Mouse (Mus musculus) layer of hippocampus, adult 9-10 months (tissue): Measurements from ENCODE around the gene Pcgf1.

Experiments used
- DNase-seq: peaks from one replicate; pipeline ENCODE4 v3.0.0; 2022; ENCODE audit warnings: low spot score

Pcgf1 gene

DNA sequence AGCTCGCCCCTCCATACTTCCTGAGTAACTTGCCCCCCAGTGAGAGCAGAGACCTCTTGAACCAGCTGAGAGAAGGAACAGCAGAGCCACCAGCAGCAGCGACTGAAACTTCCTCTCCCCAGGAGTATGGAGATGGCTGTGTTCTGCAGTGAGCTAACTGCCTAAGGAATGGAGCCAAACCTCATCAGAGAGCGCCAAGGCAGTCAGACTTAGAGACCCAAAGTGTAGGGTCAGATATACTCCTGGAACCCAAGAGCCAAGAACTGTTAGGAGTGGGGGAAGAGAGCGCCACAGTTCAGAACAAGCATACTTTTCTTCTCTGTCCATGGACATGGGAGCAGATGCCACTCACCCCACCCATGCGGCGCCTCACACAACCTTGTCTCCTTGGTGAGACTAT lies 11.2 kb upstream of the Pcgf1 start:
- DNase-seq = no peak

GRCm38 (mm10) chr6:83068221-83068620 lies 9.4 kb upstream of the Pcgf1 start:
- DNase-seq = no peak

- no peak for DNase-seq
Observed at GRCm38 (mm10) chr6:83068706-83069487, 8.8 kb upstream of the Pcgf1 start.

- no peak for DNase-seq
Observed at GRCm38 (mm10) chr6:83069488-83070246, 8.0 kb upstream of the Pcgf1 start.

DNA sequence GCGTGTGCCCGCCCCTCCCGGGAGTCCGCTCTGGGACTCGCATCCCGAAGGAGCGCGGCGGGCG lies 7.6 kb upstream of the Pcgf1 start, which contains the start of gene Tlx2:
TSS of gene Tlx2 (minus strand) at position 47 of the 64 bp plus-strand sequence.
- no peak for DNase-seq

GRCm38 (mm10) chr6:83070311-83071219 lies 7.1 kb upstream of the Pcgf1 start:
- DNase-seq = no peak

GRCm38 (mm10) chr6:83071220-83071619 lies 6.4 kb upstream of the Pcgf1 start:
- DNase-seq = no peak

- no peak for DNase-seq
Observed at GRCm38 (mm10) chr6:83074979-83075378, 2.7 kb upstream of the Pcgf1 start.

GRCm38 (mm10) chr6:83078324-83078858 lies 722 bp downstream of the Pcgf1 start:
- peak; percentile 99 for DNase-seq

GRCm38 (mm10) chr6:83080210-83080609 lies 2.5 kb downstream of the Pcgf1 start:
- no peak for DNase-seq

GRCm38 (mm10) chr6:83083497-83083896 lies 5.8 kb downstream of the Pcgf1 start:
- DNase-seq = no peak

DNA sequence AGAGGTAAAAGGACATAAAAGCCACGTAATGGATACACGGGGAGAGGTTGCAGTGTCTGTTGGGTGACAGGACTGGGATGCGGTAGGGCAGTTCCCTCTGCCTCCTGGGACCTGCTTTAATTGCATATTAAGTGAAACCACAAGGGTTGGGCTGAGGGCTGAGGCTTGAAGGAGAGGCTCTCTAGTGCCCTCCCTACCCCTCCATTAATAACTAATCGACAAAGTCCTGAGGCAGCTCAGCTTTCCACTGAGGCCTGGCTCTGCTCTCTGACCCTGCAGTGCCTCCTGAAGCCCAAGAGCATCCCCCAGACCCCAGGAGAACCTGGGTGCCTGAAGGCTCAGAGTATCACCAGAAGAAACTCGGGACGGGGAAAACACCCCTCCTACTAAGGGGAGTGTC lies 6.8 kb downstream of the Pcgf1 start:
- no peak for DNase-seq

- no peak for DNase-seq
Observed at GRCm38 (mm10) chr6:83086121-83087035, 8.7 kb downstream of the Pcgf1 start, which contains the start of gene Lbx2. Gene Lbx2 (plus strand): TSS chr6:83086367.

- DNase-seq = no peak
Observed at GRCm38 (mm10) chr6:83087205-83087925, 9.7 kb downstream of the Pcgf1 start.

GRCm38 (mm10) chr6:83087926-83088260 lies 10.2 kb downstream of the Pcgf1 start:
- DNase-seq = no peak

DNA sequence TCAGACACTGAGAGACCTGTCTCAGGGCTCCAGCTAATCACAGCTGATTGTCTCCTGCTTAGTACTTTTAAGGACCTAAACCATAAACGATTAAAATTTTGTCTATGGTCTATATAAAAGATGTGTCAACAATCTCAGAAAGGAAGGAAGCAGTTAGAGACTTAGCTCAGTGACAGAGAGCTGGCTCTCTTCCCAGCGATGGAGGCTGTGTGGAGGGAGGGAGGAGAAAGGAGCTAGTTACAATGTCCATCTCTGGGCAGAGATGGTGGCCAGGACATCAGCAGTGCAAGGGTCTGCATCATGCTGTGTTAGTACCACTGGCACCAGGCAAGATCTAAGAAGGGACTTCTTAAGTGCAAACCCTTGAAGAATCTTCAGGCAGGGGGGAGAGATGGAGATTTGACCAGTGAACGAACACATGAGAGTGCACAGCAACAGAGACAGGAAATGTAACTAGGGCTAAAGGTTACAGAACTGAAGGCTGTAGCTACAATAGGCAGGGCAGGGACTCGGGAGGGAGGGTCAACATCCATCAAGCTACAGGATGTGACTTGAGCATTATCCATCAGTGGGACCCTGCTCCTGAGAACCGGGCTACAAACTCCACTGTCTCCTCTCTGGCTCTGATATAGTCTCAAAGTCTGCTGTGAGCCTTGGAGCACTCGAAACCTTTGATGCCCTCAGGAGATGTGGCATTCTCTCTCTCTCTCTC lies 14.9 kb downstream of the Pcgf1 start:
- no peak for DNase-seq

- DNase-seq = no peak
Observed at GRCm38 (mm10) chr6:83095968-83096367, 18.3 kb downstream of the Pcgf1 start.

- no peak for DNase-seq
Observed at GRCm38 (mm10) chr6:83098411-83098810, 20.7 kb downstream of the Pcgf1 start.

DNA sequence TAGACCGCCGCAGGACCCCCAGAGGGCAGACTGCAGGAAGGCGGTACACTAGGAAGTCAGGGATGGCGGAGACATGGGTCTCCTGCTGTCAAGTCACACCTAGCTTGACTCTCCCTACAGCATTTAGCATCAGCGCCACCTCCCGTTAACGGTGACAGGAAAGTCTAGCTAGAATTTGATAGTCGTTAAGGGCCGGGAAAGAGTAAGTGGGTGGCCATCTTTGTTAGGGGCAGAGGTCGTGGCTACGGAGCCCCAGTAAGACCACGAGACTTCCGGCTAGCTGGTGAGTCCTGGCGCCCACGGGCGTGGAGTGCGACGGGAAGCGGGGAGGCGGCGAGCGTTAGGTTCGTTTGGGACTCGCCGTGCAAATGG lies 23.6 kb downstream of the Pcgf1 start, which contains the start of the genes Ccdc142 and Gm42688:
TSS of gene Ccdc142 (plus strand) at position 286 of the 372 bp plus-strand sequence.
TSS of gene Gm42688 (plus strand) at position 302 of the 372 bp plus-strand sequence.
- DNase-seq = peak; percentile 82
